Mouse (Mus musculus) ES-E14 (cell line): Measurements from ENCODE around the gene Ctnnb1.

ENCODE experiments used
- CHD2 ChIP-seq: IDR thresholded peaks from 2 replicates; pipeline ENCODE4 v1.6.1; 2014; ENCODE audit warnings: mild to moderate bottlenecking, low read depth, low read length, inconsistent platforms
- MAFK ChIP-seq: IDR thresholded peaks from 2 replicates; pipeline ENCODE4 v1.6.1; 2014; ENCODE audit warnings: mild to moderate bottlenecking, low read depth, low read length, inconsistent platforms; ENCODE audit not compliant: insufficient read depth
- ZC3H11A ChIP-seq: IDR thresholded peaks from 2 replicates; pipeline ENCODE4 v1.6.1; 2012; ENCODE audit warnings: low read depth, mild to moderate bottlenecking, inconsistent platforms, low read length, borderline replicate concordance

DNA sequence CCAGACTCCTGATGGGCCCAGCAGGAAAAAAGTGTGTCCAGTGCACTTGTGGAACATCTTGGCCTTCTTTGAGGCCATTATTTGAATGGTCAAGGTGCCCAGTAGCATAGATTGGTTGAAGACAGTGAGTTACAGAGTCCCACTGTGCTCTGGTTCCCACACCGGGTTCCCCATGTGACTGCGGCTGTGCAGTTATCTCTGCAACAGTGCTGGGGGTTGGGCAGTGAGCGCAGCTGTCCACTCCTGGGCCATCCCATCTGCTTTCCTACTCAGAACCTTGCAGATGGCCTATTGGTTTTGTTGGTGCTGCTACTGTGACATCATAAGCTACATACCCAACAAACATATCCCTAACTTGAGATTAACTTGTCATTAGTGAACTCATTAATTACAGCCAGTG, 57.2 kb downstream of the Ctnnb1 start:
- TF ChIP-seq MAFK (no peak), CHD2 (no peak), ZC3H11A (no peak)
